Mouse (Mus musculus): ENCODE data around the gene Stk38l. TPM values are rescaled to one million over a fixed set of nuclear protein-coding genes. Genes with fewer than 3 reads are reported as not detected.

The Stk38l gene
- polyA plus RNA-seq (2015; fragmentation: Nextera tagmentation; extraction: Ambion mirVana) = 7.2 and 8.4 TPM in 2 replicates

GRCm38 (mm10) chr6:146724581-146725383, at the start of gene Stk38l:
Stk38l (plus strand) TSS chr6:146724995.

GRCm38 (mm10) chr6:146795924-146796545, 71.2 kb downstream of the Stk38l start, which contains the start of gene Arntl2:
Arntl2 (plus strand) TSS chr6:146796055.

Other genes with a start within 250 kb of the Stk38l start
- gene Itpr2, start 222.8 kb upstream of the Stk38l start, polyA plus RNA-seq (2015; fragmentation: Nextera tagmentation; extraction: Ambion mirVana) = 9.6 and 10.8 TPM in 2 replicates
- 58.9 and 65.2 TPM in 2 replicates for gene Fgfr1op2, start 147.8 kb upstream of the Stk38l start, polyA plus RNA-seq (2015; fragmentation: Nextera tagmentation; extraction: Ambion mirVana)
- 18.2 and 20.1 TPM in 2 replicates for gene Ints13, start 147.2 kb upstream of the Stk38l start, polyA plus RNA-seq (2015; fragmentation: Nextera tagmentation; extraction: Ambion mirVana)
- gene Med21, start 82.4 kb upstream of the Stk38l start, polyA plus RNA-seq (2015; fragmentation: Nextera tagmentation; extraction: Ambion mirVana) = 106 and 107 TPM in 2 replicates
- 19.8 and 23.3 TPM in 2 replicates for gene Tm7sf3, start 82.2 kb upstream of the Stk38l start, polyA plus RNA-seq (2015; fragmentation: Nextera tagmentation; extraction: Ambion mirVana)
- gene Arntl2, start 71.1 kb downstream of the Stk38l start, polyA plus RNA-seq (2015; fragmentation: Nextera tagmentation; extraction: Ambion mirVana) = 2.0 and 2.1 TPM in 2 replicates
- not detected in 2 replicates for gene Smco2, start 125.1 kb downstream of the Stk38l start, polyA plus RNA-seq (2015; fragmentation: Nextera tagmentation; extraction: Ambion mirVana)
- 22.7 and 24.3 TPM in 2 replicates for gene Ppfibp1, start 163.5 kb downstream of the Stk38l start, polyA plus RNA-seq (2015; fragmentation: Nextera tagmentation; extraction: Ambion mirVana)
- gene 1700034J05Rik, start 229.4 kb downstream of the Stk38l start, polyA plus RNA-seq (2015; fragmentation: Nextera tagmentation; extraction: Ambion mirVana) = not detected in 2 replicates